Mouse (Mus musculus) left cerebral cortex, adult 9 months (tissue): ENCODE results near the gene Mvb12b.

Source experiments
- DNase-seq, 2 experiments: peaks; one replicate each; pipeline ENCODE4 v3.0.0; 2022; ENCODE audit warnings: low spot score in 2 of 2

Gene Mvb12b

DNA sequence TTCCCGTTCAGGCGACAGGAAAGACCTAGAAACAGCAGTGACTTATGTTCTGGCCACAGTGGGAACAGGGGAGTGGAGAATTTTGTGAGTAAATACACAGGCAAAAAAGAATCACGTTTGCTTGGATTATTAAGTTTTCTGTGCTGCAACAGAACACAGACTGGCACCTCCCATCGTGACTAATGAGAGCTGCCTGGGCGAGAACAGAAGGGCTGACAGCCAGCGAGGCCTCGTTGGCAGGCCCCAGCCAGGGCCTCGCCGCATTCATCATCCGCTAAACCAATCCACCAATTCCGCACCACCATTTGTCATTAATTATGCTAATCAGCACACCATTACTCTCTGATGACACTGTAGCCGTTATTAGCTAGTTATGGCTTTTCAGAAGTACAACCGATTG is 102.2 kb downstream of the Mvb12b start:
- DNase-seq = peak in 1 of 2 experiments; percentile 42

DNA sequence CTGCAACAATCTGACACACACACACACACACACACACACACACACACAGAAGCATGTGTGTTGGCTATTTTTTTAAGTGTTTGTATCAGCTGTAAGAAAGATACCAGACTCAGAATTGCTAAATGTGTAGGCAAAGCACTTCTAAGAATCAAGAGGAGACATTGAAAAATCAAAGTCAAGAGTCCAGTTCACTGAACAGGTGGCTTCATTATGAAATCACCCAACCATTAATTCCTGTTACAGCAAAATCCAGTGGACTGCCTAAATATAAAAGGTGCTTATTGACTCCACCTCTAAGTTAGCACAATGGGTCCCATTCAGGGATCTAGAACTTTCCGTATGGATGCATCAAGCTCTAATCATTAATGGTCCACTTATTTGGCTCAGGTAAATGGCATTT is 103.0 kb downstream of the Mvb12b start:
- DNase-seq = no peak

DNA sequence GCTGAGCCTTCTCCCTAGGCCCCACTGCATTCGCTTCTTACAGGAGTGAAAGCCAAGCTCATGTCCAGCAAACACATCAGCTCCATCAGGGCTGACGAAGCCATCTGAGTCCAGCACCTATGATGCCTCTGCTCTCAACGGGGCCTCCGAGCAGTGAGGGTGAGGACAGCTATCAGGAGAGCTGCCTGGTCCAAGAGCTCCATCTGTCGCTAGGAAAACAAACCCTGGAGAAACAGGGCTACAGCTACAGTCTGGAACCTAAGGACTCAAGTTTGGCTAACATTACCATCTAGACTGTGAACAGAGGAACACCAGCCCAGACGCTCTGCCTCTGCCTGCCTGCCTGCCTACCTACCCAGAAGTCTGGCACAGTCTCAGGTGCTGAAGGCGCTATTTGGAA is 104.3 kb downstream of the Mvb12b start:
- peak in 1 of 2 experiments; percentile 49 for DNase-seq

DNA sequence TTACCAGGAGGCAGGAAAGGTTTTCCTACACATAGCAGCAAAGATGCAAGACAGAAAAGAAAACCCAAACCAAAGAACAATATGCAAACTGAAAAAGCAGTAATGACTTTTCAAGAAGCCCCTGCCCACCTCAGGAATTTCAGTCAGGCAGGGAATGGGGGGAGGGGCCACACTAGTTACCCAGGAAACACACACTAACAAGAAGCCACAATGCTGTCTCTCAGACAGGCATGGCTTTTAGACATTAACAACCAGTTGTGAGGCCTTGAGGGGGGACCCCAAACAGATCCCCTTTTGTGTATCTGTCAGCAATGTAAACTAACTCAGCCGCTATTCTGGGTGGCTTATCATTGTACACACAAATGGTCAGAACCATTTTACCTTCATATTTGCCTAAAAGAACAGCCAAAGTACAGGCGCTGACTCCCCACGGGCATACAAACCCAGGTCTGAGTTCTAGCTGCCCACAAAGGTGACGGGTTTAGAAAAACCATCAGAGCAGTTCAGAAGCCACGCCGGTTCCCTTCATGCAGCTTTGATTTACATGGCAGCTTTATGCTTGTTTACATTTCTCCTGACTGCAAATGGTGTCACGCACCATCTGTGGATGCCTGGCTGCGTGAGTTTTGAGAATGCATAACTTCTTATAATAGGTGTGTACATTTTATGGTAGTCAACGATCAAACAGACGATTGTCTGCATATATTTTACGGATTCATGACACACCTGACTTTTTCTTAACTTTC is 105.9 kb downstream of the Mvb12b start:
- DNase-seq = no peak

DNA sequence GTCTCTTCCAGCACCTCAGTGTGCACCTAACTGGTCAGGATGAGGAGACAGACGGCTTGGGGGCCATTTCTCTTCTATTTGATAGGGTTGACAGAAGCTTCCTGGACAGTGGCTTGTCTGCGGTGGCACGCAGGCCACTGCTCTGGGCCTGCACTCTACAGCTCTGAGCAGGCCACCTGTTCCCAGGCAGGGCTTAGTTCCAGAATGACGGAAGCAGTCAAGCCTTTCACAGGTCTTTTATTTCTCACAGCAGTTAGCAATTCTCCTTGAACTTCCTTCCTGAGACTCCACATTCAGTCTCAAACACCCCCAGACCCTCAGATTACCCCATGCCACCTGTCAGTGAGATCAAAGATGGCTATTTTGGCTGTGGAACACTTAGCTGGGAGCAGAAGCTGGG is 109.3 kb downstream of the Mvb12b start:
- no peak for DNase-seq

DNA sequence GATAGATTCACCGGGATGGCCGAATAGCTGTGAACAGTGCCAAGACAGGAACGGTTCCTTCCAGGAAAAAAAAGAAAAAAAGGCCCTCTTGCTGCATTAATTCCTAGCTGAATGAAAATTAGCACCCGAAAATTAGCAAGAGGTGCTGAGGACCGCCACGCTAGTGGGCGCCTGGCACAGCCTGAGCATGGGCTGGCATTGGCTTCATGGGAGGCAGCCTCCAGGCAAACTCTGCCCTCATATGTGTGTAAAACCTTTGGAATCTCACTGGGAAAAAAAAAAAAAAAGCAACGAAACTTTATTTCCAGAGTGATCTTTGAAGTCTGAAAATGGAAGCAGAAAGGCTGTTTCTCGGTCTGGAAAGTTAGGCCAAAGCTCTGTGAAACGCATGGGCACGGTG is 110.7 kb downstream of the Mvb12b start:
- no peak for DNase-seq

DNA sequence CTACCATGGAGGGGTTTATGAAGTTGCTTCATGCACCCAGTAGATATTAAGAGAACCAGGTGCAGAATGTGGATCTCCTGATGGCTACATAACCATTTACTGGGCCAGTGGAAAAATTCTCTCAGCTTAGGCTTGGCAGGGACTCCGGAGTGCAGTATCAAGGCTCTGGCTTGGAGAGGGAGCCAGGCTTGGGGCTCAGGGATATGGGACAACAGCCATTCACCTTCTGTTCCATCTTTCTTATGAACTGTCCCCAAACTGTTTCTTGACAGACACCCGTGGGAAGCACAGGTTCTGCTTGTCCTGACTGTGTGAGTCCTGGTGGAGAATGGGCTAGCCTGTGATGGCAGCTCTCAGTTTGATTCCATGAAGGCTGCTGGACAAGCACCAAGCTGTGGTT is 112.9 kb downstream of the Mvb12b start:
- DNase-seq = no peak

DNA sequence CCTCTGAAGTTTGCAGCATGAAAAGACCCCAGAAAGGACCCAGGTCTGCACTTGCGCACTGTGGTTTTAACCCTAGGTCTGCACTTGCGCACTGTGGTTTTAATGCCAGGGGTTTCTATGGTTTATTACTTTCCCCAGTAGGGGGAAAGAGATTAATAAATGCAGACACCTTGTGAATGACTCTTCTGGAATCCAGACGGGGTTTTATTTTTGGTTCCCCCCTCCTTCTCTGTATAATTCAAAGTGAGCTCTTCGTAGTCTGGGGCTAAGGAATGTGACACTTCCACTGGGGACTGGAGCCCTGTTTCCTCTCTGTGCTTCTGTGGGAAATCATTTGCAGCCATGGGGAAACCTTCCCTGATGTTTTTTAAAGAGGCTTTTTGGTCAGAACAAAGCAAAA is 113.6 kb downstream of the Mvb12b start:
- no peak for DNase-seq

DNA sequence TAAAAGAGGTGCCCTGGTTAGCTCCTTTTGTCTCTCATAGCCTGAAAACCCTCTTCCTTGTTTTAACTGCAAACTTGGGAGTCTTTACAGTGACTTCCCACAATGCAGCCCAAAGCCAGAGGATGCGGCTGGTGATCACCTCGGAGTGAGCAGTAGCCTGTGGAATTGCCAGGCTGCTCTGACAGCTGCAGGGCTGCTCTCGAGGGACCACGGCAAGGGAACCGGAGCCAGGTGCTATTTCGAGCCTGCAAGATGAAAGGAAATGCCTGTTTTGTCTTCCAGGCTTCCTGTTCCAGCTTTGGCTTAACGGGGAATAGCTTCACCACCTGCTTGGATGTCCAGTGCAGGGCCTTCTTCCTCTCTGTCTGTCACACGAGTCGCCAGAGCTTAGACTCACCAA is 115.3 kb downstream of the Mvb12b start:
- DNase-seq = no peak

DNA sequence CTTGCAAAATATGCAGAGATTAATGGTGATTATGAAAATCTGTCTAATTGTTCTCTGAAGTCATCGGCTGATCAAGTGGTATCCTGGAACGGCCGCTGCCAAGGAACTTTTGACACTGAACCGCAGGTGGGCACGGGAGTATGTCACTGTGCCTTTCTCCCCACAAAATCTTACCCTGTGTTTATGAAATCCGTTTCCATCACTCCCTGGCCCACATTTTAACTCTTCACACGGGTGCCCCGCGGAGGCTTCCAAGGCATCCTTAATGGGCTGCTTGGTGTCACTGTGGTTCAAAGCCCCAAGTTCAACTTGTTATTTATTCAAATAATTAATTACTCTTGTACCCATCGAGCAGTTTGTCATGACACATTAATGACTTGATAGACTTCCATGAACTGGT is 116.4 kb downstream of the Mvb12b start:
- DNase-seq = no peak

DNA sequence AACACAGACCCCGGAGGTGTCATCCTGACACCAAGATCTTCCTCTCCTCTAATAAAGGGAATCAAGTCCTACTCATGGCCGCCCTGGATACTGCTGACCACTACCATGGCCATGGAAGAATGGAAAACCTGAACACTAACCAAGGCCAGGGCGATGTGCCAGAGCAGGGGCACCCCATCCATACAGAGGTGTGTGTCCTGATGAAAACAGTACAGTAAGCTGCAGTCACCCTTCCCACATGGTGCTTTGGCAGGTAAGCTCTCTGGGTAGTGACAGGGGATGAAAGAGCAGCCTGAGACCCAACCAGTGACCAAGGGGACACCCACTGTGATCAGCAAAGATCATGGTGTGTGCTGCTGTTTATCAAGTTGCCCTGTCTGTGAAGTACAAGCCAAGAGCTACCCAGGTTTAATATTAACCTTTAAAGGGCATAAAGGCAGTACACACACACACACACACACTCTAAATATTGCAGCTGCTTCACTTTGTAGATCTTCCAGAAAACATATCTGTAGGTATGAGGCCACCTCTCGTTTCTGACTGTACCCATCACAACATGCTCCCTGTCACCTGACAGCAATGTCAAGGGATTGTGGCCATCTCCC is 117.1 kb downstream of the Mvb12b start:
- DNase-seq = no peak

DNA sequence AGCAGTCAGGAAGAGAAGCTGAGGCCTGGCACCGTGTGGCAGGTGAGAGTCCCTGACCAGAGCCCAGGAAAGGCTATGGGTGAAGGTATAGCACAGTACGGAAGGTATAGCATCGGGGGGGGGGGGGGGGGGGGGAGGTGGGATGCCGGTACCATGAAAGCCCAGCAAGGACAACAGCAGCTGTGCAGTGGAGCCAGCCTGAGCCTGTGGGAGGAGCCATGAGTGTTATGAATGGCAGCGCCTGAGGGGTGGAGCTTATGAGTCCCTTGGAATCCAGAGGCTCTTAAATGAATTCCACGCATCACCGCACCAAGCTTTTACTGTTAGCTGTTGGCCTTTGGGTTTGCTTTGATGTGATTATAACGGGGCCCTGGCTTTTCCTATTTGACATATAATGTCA is 123.3 kb downstream of the Mvb12b start:
- no peak for DNase-seq

DNA sequence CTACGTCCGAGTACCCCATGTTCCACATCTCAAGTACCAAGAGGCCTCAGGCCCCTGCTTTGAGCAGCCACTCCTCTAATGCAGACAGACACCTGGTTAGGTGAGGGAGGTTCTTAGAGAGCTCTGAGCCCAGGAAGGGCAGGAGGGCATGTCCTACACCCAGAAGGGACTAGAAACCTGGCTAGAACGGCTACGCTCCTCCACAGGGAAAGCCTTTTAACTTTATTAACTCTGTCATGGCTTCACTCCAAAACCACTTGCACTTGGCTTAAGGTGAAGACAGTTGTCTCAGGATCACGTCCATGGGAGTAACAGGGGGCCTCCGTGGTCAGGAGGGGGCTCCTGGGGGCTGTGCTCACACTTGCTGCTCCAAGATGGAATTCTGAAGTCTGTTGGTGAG is 125.5 kb downstream of the Mvb12b start:
- no peak for DNase-seq

DNA sequence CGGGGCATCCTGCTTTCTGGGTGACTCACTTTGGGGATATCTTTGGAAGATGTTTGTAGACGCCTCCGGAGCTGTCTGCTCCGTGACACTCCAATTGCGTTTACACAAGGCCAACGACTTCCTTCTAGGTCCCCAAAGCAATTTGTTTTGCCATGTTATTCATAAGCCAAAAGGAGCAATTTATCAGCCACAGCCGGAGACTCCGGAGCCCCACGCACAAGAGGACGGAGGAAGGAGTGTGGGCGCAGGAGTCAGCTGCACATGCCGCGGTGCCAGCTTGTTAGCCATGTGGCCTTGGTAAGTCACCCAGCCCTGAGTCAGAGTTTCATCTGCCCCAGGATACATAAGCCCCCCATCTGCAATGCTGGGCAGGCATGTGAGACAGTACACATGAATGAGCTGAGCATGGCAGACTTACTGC is 127.2 kb downstream of the Mvb12b start:
- DNase-seq = peak; percentile 48 to 62

DNA sequence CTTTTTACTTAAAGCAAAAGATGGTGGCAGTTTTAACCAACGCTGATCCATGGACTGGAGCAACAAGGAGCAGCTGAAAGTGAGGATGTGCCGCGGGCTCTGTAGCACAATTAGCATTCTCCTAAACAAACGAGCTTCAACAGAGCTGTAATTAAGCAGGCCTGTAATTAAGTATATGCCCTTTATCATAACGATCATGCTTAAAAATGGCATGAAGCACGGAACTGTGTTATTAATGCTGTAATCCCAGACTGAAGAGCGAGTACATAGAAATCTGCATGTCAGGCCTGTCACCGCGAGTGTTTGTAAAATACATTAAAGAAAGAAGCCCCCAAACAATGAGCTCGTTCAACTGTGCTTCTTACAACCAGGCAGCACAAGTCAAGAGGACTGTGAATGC is 128.3 kb downstream of the Mvb12b start:
- DNase-seq = peak in 1 of 2 experiments; percentile 47

DNA sequence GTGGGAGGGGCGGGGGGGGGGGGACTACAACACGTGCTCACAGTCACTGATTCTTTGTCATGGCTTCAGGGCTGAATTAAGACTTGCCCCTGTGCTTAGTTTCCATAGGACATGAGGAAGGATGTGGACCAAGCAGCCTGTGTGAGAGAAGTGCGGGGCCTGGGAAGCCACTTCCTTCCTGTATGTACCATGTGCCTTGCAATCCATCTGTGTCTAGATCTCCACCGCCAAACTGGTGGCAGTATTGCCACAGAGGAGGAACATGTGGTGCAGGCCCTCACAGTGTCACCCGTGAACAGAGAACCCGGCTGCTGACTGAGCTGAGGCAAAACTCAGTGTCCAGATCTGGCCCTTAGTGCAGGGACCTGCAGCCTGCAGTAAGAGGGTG is 132.1 kb downstream of the Mvb12b start:
- peak in 1 of 2 experiments; percentile 56 for DNase-seq

DNA sequence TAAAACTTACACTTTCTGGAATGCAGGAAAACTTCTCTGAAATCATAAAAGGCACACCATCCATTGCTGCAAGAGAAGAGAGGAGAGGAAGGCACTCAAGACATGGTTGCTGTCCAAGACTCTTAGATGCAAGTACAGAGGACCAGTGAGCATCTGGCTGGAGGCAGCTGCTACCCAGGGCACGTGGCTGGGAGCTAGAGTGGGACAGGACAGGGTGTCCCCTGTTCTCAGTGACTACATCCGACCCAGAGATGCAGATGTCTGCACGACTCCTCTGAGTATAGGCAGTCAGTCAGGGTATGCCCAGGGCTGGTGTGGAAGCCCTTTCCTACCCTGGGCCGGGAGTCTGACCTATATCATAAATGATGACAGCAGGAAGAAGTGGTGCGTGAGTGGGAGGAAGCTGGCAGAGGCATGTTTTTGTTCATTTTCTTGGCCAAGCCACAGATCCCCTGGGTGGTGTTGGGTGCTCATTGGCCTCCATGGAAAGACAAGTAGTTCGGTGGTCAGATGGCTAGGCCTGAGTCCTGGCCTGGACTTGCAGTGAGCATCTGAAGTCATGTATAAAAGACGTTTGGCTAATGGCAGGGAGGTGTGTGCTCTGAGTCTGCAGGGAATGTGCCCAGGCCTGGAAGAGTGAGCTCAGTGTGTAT is 132.6 kb downstream of the Mvb12b start:
- no peak for DNase-seq

DNA sequence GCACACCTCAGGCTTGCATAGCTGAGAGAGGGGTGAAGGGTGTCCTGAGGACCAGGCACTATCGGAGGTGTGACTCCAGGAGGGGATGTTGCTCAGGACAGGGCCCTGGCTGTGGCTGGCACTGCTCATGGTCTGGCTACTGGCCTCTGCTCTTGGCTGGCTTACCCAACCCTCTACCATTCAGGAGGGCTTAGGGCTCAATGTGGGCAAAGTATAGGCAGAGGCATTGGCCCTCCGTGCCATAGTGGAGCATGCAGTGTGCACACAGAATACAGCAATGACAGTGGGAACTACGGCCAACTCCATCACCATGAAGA is 133.5 kb downstream of the Mvb12b start:
- no peak for DNase-seq

DNA sequence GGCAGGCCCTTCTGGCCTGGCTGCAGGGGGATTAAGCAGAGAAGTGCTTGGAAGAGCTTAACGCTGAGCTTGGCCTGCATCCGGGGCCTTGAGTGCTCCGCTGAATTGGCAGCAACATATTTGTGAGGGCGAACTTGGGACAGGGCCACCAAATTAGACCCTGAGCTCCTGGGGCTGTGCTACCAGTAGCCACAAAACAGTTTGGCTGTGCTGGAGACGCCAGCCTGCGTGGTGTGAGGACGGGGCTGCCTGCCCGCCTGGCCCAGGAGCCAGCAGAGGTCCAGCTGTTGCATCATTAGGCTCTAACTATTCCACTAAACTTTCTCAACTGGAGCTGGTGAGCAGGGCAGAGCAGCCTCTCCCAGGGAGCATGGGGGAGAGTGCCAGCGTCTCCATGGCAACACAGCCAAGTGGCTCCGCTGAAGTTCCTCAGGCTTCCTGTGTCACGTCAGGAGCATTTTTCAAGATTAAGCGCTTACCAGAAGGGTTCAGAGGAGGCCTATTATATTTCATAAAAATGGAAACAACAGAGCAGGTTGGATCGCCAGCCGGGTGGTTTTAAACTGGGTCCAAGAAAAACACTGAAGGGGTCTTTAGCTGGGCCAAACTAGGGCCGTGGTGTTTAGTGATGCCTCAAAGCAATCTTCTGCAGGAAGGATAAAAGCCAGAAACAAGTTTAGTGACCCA is 134.0 kb downstream of the Mvb12b start:
- peak; percentile 66 to 84 for DNase-seq

DNA sequence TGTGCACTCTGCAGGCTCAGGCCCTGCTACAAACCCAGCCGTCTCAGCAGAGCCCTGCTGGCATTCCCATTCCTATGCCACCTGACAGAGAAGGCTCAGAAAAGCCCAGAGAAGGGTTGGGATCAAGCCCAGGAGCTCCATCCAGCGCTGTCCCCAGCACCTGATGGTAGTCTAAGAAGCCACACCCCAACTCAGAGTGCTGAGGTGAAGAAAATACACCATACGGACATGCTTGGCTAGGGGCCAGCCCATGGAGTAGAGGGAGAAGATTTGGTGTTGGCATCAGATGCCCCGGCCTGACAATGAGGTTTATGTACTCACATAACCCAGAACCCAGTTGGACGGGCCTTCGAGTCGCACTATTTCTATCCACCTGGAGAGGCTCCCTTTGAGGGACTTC is 137.1 kb downstream of the Mvb12b start:
- DNase-seq = no peak

DNA sequence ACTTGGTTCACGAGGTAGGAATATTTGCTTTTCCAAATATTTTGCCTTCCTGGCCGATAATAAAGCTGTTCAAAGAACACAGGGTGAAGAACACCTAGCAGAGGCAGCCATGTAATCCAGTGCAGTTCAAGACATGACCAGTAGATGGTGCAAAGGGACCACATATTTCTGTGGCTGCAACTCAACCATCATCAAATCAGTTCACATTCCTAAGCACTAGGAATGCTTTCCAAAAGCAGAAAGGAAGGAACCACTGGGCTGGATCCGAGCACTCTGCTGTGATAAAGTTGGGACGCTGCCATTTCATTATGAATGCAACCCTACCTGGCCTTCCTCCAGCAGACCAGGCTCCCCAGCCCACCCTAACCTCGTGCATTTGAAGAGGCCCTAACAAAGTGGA is 141.3 kb downstream of the Mvb12b start:
- peak in 1 of 2 experiments; percentile 93 for DNase-seq

DNA sequence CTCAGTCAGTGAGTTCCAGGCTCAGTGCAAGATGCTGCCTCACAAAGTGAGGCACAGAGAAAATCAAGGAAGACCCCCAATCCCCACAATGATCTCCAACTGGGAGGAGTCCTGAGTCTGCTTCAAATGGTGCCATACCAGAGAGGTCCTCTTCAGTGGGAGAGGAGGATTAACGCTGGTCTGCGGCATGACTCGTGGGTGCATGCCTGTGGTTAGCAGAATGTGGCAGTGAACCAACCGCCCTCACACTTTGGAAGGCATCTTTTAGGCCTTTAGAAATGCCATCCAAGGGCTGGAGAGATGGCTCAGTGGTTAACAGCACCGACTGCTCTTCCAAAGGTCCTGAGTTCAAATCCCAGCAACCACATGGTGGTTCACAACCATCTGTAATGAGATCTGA is 142.0 kb downstream of the Mvb12b start:
- DNase-seq = no peak

DNA sequence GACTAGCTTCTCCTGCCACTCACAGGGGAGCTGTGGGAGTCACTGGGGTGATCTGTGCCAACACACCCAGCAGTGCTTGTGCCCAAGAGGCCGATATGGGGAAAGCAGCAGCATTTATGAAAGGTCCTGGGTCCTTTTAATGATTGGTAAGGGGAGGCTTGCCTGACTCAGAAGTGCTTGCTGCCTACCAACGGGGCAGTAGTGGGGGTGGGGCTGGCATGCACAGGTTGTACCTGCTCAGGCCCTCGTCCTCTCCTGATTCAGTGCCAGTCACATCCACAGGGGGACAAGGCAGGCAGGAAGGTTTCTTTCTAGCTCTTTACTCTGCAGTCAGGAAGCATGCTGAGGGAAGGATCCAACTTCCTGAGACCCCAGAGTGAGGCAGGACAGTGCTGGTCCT is 150.6 kb downstream of the Mvb12b start:
- no peak for DNase-seq
